Mouse (Mus musculus) kidney, postnatal 25 days (tissue): ENCODE results near the gene Mks1.

Experiments
- DNase-seq, 2 experiments: peaks; one replicate each; pipeline ENCODE4 v3.0.0; 2021; ENCODE audit warnings: mixed read lengths in 2 of 2

The Mks1 gene

DNA sequence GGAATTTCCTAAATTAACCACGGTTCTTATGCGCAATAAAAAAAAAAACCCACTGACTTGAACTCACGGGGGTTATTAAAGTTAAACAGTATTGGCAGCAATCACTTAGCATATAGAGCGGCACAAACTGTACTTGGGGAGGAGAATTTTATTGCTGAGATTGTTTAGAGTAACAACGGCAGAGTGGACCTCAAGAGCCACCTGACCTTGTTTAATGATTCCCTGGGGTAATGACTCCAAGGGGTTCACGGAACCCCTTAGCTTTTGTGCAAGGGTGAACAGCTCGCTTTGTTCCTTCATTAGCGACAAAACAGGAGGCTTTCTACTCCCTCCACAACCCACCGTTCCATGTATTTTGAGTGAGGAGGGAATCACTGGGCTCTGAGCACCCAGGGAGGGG is 26.8 kb downstream of the Mks1 start:
- DNase-seq = no peak

DNA sequence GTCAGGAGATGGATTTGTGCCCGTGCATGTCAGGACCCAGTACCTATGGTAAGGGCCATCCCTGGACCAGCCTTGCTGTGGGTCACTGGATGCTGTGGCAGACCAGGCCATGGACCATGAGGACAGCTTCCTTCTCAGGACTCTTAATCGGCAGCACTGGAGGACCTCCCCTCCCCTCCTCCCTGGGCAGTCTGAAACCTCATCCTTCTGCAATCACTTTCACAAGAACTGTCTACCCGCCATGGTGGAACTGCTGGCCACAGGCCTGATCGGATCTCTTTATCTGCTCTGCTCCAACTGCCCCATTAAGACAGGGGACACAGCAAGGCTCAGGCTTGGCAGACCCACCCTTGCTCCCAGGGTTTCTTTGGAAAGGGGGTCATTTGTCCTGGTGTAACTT is 28.7 kb downstream of the Mks1 start:
- no peak for DNase-seq

DNA sequence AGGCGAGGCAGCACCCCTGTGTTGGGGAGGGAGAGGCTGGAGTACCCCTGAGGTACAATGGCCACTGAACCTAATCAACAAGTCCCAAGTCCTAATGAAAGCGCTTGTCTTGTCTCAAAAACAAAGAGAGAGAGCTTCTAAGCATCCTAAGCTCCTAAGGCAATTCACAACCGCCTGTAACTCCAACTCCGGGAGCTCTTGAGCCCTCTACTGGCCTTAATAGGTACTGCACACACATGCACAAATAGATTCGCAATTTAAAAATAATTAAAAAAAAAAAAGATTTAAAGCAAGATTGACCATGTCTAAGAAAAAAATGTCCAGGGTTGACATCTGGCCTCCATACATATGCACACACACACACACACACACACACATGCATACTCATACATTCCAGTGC is 30.5 kb downstream of the Mks1 start:
- no peak for DNase-seq

DNA sequence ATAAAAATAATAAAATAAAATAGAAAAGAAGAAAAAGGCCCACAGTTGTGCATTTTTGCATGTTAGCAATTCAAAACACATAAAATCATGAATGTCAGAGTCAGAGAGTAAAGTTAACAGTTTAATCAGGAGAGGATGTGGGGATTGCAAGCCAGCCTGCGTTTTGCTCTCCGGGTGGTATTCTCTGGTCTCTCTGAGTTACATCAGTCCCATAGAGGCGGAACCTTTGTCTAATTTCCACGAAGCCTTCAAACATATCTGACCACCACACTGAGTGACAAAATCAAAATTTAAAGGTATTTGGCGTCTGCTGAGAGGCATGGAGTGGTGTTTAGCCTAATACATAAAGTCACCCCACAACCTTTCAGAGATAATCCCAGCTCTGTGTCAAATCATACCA is 31.8 kb downstream of the Mks1 start:
- no peak for DNase-seq

DNA sequence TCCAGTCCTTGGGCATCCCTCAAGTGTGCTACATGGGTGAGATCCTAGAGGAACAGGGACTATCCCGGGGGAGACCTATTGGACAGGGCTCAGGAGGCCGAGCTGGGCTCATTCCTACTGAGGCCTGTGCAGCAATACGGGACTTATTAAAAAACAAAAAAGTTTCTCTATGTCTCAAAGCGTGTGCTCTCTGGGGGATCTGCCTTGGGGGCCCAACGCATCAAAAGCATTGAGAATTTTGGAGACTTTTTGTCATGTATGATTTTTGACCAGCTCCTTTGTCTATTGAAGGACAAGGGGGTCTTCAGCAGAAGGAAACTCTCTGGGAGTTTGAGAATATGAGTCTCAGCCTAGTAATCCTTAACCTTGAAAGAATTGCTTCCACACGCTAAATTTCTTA is 39.2 kb downstream of the Mks1 start, which contains the start of gene Olfr462:
Gene Olfr462 (minus strand): TSS at position 101 of the 400 bp plus-strand sequence.
- no peak for DNase-seq

DNA sequence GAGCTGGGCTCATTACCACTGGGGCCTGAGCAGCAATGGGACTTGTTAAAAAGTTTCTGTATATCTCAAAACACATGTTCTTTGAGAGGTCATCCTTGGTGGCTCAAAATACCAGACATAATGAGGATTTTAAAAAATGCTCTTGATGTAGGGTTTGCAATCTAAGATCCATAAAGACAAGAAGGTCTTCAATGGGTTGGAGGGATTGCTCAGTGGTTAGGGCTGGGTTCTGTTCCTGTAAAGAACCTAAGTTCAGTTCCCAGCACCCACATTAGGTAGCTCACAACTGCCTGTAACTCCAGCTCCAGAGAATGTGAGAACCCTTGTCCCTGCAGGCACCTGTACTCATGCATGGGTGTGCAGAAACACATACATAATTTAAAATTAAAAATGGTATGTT is 44.3 kb downstream of the Mks1 start, which contains the start of gene Olfr463:
Gene Olfr463 (minus strand): TSS at position 101 of the 400 bp plus-strand sequence.
- no peak for DNase-seq

DNA sequence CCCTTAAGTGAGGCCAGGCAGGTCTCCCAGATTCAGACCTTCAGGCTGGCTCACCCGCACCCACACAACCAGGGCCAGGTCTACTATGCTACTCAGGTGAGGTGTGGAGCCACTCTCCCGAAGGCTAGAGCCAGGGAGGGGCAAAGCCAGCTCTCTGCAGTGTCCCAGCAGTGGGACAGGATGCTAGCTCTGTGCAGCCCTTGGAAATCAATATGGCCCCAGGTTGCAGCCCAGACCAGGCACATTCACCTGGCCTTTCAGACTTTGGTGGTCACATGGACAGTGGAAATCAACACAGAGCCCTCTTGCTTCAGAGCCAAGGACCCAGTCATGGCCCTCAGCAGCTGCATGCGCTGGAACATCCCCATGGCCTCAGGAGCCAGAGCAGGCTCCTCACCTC is 51.3 kb downstream of the Mks1 start:
- no peak for DNase-seq
